Mouse (Mus musculus) T-cell, adult 2 months (primary cell): ENCODE measurements around the gene 1700017B05Rik.

Source experiments
- DNase-seq: peaks from one replicate; pipeline ENCODE4 v3.0.0; 2022; ENCODE audit warnings: low spot score

Gene 1700017B05Rik

GRCm38 (mm10) chr9:57271837-57272562, 9.6 kb upstream of the 1700017B05Rik start:
- DNase-seq: no peak

GRCm38 (mm10) chr9:57271081-57271480, 8.7 kb upstream of the 1700017B05Rik start:
- no peak for DNase-seq

- no peak for DNase-seq
Observed at GRCm38 (mm10) chr9:57270399-57270798, 8.0 kb upstream of the 1700017B05Rik start.

- DNase-seq: no peak
Observed at GRCm38 (mm10) chr9:57269384-57269783, 7.0 kb upstream of the 1700017B05Rik start.

GRCm38 (mm10) chr9:57268575-57268974, 6.2 kb upstream of the 1700017B05Rik start:
- peak; percentile 36 for DNase-seq

- no peak for DNase-seq
Observed at GRCm38 (mm10) chr9:57268078-57268477, 5.7 kb upstream of the 1700017B05Rik start.

- no peak for DNase-seq
Observed at GRCm38 (mm10) chr9:57267421-57267820, 5.0 kb upstream of the 1700017B05Rik start.

- no peak for DNase-seq
Observed at GRCm38 (mm10) chr9:57265125-57265524, 2.7 kb upstream of the 1700017B05Rik start.

- no peak for DNase-seq
Observed at GRCm38 (mm10) chr9:57262795-57263684, 628 bp upstream of the 1700017B05Rik start.

GRCm38 (mm10) chr9:57261516-57261912, 898 bp downstream of the 1700017B05Rik start:
- DNase-seq: peak; percentile 76

GRCm38 (mm10) chr9:57260940-57261339, 1.5 kb downstream of the 1700017B05Rik start:
- DNase-seq: peak; percentile 25

- DNase-seq: peak; percentile 85
Observed at GRCm38 (mm10) chr9:57259736-57260135, 2.7 kb downstream of the 1700017B05Rik start.

GRCm38 (mm10) chr9:57257627-57258026, 4.8 kb downstream of the 1700017B05Rik start:
- DNase-seq: no peak

- DNase-seq: no peak
Observed at GRCm38 (mm10) chr9:57256861-57257260, 5.6 kb downstream of the 1700017B05Rik start.

- DNase-seq: no peak
Observed at GRCm38 (mm10) chr9:57256309-57256708, 6.1 kb downstream of the 1700017B05Rik start.

GRCm38 (mm10) chr9:57254823-57255495, 7.5 kb downstream of the 1700017B05Rik start:
- no peak for DNase-seq

- no peak for DNase-seq
Observed at GRCm38 (mm10) chr9:57254061-57254460, 8.4 kb downstream of the 1700017B05Rik start.

GRCm38 (mm10) chr9:57251139-57251538, 11.3 kb downstream of the 1700017B05Rik start:
- no peak for DNase-seq

- no peak for DNase-seq
Observed at GRCm38 (mm10) chr9:57250026-57250425, 12.4 kb downstream of the 1700017B05Rik start.

GRCm38 (mm10) chr9:57248030-57248942, 14.1 kb downstream of the 1700017B05Rik start:
- no peak for DNase-seq

- DNase-seq: no peak
Observed at GRCm38 (mm10) chr9:57247201-57247671, 15.2 kb downstream of the 1700017B05Rik start.
